Mouse (Mus musculus) ovary, postnatal 14 days (tissue): Measurements from ENCODE around the gene Capn11.
"Not testable (repeated sequence)": the region's sequence is repeated elsewhere in the genome, so short reads cannot be mapped to it uniquely, and the experiment has no call there.

Source experiments
- DNase-seq: peaks from one replicate; pipeline ENCODE4 v3.0.0; 2022; ENCODE audit warnings: low spot score

Capn11 gene

DNA sequence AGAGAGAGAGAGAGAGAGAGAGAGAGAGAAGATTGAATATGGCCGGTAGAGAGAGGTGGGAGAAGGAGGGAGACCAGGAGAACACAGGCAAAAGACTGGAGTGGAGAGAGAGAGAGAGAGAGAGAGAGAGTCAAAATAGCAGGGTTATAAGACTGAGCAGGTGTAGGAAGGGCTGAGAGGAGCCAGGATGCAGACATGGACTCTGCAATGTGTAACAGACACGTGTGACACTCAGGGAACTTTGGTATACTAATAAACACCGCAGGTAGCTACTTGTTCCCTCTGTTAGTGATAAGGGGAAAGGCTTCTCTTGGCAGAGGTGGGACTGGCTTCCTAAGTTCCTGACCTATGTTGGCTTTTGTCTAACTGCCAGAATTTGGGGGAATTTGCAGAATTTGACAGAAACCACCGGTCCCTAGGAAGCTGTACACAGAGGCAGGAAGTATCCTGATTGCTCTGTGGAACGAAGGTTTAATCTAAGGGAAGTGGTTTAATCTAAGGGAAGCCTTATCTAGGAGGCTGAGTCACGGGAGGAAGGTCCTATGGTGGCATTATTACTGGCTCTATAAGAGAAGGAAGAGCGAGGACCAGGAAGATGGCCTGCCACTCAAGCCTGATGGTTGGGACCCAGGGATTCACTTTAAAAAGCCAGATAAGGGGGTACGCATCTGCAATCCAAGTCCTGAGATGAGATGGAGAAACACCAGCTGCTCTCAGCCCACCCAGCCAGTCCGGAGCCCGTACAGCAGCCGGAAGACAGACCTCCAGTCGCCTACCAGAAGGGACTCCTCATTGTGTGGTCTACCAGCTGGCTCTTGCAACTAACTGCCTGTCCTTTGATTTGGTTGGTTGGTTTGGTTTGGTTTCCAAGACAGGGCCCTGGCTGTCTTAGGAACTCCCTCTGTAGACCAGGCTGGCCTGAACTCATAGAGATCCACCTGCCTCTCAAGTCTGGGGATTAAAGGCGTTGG lies 30.0 kb downstream of the Capn11 start:
- no peak for DNase-seq

DNA sequence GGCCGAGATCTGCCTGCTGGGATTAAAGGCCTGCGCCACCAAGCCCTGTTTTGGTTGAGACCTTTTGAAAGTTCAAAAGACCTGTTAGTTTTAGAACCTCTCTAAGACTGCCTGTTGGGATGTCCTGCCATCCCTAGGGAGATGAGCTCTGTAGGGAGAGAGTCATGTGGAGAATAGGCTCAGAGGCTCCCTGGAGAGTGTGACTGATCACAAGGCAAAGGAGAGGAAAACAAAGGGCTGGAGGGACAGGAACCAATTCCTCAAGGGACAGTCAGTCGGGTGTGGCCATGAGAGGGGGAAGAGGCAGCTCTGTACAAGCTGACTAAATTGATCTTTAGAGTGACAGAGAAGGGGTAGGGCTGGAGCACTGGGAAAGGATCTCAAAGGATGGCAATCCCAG lies 31.0 kb downstream of the Capn11 start:
- DNase-seq, result no peak

DNA sequence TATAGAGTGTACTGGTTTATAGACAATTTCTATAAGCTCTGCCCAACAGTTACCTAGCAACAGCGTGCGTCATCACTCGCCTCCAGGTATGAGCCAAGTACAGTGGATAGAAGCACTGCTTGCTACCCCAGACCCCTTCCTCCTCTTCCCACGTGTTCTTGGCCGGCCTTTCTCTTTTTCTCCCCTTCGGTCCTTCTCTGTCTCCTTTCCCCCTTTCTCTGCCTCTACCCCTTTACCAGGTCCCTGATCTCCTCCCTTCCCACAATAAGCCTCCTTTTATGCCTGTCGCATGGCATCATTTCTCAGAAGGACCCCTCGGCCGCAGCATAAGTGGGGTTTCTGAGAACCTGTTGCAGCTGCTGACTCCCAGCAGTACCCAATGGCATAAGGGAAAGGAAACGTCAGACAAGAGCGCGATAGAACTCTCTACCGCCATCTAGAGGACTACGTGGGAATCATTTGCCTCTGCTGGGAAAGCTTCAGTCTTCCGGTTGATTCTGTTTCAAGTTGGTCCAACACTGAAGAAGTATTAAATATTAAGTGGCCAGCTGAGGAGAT lies 32.5 kb downstream of the Capn11 start:
- DNase-seq, result peak; percentile 64

DNA sequence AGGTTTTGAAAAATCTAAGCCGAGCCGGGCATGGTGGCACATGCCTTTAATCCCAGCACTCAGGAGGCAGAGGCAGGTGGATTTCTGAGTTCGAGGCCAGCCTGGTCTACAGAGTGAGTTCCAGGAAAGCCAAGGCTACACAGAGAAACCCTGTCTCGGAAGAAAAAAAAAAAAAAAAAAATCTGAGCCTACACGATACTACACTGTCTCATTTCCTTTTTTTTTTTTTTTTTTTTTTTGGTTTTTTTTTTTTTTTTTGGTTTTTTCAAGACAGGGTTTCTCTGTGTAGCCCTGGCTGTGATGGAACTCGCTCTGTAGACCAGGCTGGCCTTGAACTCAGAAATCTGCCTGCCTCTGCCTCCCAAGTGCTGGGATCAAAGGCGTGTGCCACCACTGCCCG lies 35.7 kb downstream of the Capn11 start:
- not testable (repeated sequence) for DNase-seq

DNA sequence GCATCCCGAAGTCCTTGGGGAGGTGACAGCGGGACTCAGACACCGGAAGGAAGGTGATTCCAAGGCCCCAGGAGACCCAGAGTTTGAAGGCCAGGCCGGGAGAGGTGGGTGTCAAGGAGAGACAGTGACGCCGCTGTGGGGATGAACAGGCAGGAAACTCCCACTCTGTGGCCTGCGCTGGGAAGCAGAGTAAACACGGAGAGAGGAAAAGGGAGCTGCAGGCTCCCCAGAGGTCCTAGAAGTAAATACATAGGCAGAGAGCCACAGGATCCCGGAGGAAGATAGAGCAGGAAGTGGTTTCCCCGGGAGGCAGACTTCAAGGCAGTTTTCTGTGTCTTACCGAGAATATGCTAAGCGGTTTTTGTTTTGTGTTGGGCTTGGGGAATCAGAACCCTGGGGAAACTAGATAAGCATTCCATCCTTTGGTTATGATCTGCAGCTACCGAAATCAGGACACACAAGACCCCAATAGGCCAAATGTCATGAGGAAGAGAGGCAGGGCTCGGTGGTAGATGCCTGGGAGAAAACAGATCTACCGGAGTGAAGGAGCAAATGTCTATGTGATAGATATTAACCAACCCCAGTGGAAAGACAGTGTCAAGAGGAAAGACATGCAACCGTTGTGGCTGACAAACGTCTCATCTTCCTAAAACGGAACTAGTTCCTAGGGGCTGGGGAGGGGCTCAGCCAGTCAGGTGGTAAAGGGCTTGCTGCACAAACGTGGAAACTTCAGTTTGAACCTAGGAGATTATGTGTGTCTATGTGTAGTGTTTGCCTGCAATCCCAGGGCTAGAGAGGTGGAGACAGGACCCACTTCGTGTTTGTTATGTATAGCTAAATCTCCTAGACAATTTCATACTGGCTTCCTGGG lies 39.5 kb downstream of the Capn11 start:
- DNase-seq, result no peak

DNA sequence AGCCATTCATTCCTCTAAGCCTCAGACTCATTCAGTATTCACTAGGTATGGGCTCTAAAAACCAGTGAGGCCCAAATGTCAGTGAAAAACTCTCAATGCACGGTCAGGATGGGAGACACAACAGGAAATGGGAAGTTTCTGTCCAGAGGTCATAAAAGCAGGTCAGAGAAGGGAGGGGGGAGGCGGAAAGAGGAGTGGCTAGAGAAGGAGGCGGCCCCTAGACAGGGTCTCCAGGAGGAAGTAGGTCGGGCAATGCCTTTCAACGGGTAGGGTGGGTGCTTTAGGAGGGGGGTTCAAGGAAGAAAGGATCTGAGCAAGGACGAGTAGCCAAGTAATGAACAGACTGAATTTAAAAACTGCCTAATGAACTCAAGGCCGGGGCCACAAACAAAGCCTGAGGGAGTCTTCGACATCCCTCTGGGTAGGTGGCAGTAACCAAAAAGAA lies 40.2 kb downstream of the Capn11 start:
- no peak for DNase-seq

DNA sequence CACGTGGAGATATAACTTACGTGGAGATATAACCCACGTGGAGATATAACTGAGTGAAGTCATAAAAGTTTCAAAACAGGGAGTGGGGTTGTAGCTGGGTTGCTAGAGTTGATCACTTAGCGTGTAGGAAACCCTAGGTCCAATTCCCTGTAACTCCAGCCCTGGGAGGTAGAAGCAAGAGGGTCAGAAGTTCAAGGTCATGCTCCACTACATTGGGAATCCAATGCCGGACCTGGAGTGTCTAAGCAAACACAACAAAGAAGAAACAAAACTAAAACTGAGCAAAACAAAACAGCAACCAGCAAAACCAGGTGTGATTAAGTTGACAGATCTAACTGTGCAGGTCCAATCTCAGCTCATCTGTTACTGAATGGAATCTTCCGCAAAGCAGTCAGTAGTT lies 41.5 kb downstream of the Capn11 start:
- DNase-seq, result no peak

DNA sequence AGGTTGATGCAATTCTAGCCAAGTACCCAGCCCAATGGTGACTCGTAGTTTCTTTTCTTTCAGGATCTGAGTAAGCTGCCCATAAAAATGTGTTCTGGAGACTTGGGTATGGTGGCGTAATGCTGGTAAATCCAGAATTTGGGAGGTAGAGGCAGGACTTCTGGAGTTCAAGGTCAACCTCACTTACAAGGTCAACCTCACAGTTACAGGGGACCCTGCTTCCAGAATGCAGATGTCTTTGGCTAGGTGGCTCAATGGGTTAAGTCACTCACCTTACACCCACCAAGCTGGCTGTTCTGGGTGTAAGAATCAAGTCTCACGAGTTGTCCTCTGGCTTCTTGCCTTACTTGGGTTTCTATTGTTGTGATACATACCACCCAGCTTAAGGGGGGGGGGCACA lies 42.4 kb downstream of the Capn11 start:
- no peak for DNase-seq

DNA sequence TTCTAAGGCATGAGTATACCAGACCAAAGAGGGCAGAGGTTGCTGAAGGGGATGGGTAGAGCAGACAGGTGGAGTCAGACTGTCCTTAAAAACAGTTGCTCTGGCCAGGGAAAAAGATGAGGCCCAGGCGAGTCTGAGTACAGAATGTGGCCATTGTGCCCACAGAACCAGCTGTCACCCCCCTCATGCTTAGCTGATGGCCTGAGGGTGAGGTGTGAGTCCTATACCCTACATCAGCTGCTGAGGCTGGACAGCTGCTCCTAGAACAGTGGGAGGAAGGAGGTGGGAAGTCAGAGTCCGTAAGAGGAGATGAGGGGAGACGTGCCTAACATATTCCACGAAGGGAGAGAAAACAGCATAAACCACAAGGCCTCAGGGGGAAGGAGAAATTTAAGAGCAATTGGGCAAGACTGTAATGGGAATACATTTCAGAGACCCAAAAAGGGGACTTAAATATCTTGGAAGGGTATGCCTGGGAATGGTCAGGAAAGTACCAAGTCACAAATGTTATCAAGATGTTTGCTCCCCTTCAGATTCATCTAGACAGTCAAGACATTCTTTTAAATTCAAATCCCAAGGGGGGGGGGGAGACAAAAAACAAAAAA lies 43.0 kb downstream of the Capn11 start:
- DNase-seq, result no peak

DNA sequence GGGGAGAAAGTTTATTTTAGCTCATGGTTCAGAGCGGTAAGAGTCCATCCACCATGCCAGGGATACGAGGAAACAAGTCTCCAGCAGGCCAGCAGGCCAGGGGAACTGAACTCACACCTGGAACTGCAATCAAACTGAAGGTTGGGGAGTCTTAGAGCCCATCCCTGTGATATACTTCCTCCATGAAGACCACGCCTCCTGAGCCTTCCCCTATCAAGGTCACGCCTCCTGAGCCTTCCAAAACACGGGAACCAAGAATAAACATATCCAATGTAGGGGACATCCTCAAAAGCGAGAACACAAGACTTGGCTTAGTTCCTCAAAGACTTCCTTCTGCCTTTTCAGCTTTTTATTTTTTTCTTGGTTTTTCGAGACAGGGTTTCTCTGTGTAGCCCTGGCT lies 46.2 kb downstream of the Capn11 start:
- DNase-seq, result no peak

DNA sequence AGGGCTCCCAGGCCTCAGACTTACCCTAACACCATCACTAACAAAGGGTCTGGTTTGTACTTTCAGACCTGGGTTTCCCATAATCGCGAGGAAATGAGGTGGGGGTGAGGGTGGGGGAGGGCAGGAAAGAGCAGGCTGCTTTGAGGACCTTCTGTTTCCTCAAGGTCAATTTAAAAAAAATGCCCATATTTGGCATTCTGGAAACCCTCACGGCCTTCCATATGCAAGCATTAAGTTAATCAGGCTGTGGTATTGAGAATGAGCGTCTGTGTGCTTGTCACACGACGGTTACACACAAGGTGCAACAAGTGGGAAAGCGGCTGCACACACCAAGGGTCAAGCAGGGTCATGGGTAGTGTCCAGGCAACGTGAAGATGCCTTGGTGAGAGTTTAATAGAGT lies 47.1 kb downstream of the Capn11 start:
- DNase-seq, result no peak

DNA sequence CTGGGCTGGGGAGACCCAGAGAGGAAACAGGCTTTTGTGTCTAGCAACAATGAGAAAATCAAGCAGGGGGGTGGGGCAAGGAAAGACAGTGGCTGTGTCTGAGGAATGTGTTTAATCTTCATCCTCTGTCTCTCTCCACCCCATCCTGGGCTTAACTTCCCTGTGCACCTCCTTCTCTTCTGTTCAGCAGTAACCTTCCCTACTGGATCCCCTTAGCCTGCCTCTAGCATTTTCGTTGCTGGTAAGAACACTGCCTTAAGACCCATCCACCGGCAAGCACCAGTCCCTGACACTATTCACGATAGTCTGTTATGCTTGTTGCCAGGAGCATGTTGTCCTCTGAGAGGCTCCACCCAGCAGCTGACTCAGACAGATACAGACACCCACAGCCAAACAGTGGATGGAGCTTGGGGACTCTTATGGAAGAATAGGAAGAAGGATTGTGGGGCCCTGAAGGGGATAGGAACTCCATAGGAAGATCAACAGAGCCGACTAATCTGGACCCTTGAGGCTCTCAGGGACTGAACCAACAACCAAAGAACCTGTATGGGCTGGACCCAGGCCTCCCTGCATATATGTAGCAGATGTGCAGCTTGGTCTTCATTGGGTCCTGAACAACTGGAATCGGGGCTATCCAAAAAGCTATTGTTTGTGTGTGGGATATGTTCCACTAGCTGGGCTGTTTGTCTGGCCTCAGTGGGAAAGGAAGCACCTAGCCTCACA lies 48.8 kb downstream of the Capn11 start:
- no peak for DNase-seq

DNA sequence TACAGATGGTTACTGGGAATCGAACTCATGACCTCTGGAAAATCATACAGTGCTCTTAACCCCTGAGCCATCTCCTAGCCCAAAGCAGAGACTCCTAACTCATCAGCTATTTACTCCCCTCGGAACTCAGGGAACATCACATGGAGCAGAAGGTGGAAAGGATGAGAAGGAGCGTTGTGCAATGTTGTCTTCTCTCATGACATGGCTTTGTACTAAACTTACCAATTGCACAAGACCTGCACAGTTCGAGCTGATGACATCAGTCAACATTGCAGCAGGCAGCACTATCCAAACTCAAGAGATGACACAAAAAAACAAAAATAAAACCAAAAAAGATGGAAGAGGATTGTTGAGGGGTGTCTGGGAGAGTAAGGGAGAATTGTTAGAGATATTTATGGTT lies 50.7 kb downstream of the Capn11 start:
- DNase-seq, result no peak

DNA sequence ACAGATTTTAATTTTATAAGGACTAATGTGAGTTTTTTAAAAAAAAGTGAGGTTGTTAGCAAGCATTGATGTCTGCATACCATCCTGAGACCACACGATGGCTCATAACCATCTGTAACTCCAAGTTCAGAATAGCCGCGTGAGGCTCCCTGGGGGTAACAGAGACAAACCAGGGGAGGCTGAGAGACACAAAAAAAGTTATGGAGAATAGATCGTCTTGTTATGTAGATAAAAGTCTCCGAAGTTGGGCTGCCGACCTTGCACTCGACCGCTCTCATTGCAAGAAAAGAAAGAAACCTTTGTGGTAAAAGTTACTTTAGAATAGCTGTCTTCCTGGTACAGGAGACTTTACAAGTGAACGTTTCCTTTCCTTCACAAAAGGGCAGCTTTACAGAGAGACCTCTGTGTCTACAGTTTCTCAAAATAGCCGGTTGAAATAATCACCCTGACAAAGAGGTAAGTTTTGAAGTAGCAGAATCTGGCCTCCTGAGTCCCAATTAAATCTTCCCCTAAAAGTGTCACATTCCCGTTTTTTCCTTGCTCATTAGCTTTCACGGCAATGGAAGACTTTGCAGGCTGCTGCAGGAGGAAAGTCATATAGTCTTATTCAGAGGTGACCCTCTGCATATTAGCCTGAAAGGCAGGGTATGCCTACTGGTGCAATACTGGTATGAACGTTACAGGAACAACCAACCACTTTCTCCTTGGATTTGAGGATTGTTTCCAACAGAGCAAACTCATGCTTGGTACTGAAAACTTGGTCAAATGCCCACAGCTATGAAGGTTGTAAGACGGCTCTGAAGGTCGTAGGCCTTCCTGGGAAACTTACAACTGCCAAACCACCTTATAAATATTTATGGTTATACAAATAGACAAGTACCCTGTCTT lies 51.9 kb downstream of the Capn11 start:
- no peak for DNase-seq

DNA sequence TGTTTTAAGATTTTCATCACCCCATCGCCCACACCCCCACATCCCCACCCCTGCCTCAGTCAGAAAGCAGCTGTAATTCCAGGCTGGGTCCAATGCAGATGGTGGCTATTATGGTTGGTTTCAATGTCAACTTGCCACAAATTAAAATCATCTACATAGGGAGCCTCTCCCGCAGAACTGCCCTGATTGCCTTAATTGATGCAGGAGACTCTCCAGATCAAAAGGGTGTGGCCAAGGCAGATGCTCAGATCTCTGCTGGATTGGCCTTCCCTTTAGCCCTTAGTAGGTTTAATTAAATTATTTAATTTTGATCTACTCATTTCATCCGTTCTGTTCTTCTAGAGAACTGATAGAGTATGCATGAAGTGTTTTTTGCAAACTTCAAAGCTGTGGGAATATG lies 56.1 kb downstream of the Capn11 start:
- no peak for DNase-seq

DNA sequence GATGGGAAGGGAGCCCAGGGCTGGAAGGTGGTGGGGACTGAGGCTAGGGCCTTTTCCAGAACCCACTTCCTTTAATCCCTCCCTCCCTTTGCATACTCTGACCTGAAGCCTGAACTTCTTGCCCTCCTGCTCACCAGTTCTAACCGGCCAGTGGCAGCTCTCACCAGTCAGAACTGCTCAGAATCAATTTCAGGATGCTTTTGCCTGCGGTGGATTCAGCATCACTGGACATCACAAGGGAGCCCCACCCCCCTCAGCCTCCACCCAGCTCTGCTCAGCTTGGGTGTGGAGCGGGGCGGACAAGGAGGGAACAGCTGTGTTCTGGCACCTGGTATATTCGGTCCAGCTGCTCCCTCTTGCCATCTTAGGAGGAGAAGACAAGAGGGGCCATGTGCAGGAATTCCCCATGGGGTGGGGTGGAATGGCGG lies 57.2 kb downstream of the Capn11 start, which contains the start of gene Mymx:
Gene Mymx, minus strand, starts transcription at position 226 of the 428 bp plus-strand sequence.
- DNase-seq, result no peak

DNA sequence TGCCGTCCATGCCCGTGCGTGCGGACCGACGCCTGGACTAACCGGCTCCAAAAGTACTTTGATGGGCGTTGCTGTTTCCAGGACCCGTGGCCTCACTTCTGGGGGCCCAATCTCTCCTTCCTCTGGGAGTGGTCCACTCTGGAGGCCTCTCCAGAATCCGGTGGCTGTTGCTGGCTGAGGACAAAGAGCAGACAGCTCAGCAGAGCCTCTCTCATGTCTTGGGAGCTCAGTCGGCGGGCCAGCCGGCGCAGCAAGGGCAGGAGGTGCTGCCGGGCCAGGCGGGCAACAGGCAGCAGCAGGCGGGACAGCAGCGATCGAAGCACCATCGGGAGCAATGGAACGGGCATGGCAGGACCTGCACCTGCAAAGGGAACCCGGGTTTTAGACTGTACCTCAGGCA lies 57.8 kb downstream of the Capn11 start:
- no peak for DNase-seq

DNA sequence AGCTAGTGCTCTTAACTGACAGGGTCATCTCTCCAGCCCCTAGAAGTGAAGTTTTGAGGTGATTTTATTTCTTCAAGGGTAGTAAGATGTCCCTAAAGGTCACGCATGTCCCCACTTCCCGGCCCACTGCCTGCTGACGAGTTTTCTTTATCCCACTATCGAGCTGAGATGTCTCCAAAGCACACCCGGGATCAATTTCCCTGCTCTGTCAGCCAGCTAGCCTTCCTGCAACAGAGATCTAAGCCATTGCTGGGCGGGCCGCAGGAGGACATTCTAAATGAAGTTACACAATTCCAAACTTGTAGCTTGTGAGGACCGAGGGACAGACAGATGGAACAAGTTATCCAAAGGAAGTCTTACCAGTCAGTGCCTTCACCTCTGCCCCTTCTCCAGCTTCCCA lies 58.9 kb downstream of the Capn11 start:
- DNase-seq, result no peak

DNA sequence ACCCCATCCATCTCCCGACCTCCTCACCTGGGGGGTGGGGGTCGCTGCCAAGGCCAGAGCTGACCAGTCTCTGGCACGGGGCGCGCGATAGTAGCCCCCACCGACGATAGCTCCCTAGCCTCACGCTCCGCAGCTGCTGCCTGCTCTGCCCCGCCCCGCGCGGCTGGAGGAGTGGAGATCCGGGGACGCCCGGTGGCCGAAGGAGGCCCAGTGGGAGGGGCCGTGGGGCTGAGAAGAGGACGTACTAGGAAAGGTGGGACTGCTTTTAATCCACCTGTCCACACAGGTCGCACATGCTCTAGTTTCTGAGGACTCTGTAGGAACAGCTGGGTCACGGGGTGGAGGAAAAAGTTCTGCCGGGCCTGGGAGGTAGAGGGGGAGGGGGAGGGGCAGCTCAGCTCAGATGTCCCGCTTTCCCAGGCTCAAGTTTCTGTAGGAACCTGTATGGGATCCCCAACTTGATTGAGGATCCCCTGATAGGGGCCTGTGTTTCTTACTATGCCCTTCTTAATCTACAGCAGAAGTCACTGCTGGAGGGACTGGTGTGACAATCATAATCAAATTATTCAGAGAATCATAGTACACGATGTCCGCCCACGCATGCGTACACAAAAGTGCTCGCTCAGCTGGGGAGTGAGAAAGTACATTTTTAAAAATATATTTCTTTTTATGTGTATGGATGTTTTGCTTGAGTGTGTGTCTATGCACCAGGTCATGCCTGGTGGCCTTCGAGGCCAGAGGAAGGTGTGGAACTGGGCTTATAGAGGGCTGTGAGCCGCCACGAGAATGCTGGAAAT lies 59.5 kb downstream of the Capn11 start, which contains the start of gene Slc29a1:
Gene Slc29a1, minus strand, starts transcription at position 161 of the 797 bp plus-strand sequence.
- DNase-seq, result no peak
